In genomic region chr9:75050003-75050402, GRCm38 (mm10) we compare ENCODE assay signal across 9 mouse cellular contexts. TPM values are rescaled to one million over a fixed set of nuclear protein-coding genes. Genes with fewer than 3 reads are reported as not detected.
A peak's percentile ranks its signal among the peaks of the same experiment; 100 is the strongest.
DNase-seq lines count a peak whose midpoint lies in the region; ATAC-seq and TF ChIP-seq lines count a peak whose summit lies in the region.
"Had no signal": no experiment of that assay in that cellular context is flagged by ENCODE, and none has a peak within 500 bp of the region (broad histone marks: within the 10 kb centered on the region; RNA-seq: fewer than 3 reads in every experiment).

No protein-coding gene starts in this region.

- peaks cover 22 to 61% of the 10 kb centered on the region in 2 experiments for H3K36me3 ChIP-seq in CH12.LX (replicated peaks in 1 of 2; ENCODE audit: control insufficient read depth in 1 of 2, insufficient read depth in 1 of 2, low read length in 1 of 2)
- H3K36me3 ChIP-seq in lung, embryonic 14.5 days (ENCODE audit: insufficient read depth) = peaks cover 20% of the 10 kb centered on the region
- H3K36me3 ChIP-seq: heart, embryonic 15.5 days had no signal

- H3K9me3 ChIP-seq in CH12.LX (replicated peaks; ENCODE audit: low read length) = no peaks in the 10 kb centered on the region
- no peaks in the 10 kb centered on the region for H3K9me3 ChIP-seq in lung, embryonic 14.5 days (ENCODE audit: low read depth, low read length)
- H3K9me3 ChIP-seq: heart, embryonic 15.5 days had no signal

- dilution Hi-C loops in CH12.LX (cut with MboI; ENCODE audit: extremely low pct_ligation_motif_present, extremely low pct_unique_long_range_greater_than_20kb, low sequenced_read_pairs) = no loop called here

- 22% methylated on average over 3 of the region's 3 CpGs for WGBS in lung, embryonic 14.5 days

- DNase-seq in CH12.LX (ENCODE audit: extremely low read depth) = peak; percentile 75
- peak; percentile 81 for DNase-seq in adipocyte (ENCODE audit: low spot score)
- peak; percentile 46 for DNase-seq in embryo, embryonic 9.5 days (ENCODE audit: extremely low spot score)
- peak; percentile 32 to 62 for DNase-seq in heart, adult 9 months (ENCODE audit: low spot score in 2 of 2)
- peak; percentile 67 to 74 for DNase-seq in kidney, postnatal 4 days
- DNase-seq in lung, embryonic 14.5 days = peak; percentile 91
- peak; percentile 44 for DNase-seq in ovary, postnatal 14 days (ENCODE audit: low spot score)
- peak; percentile 39 to 56 for DNase-seq in urinary bladder, postnatal 36 days (ENCODE audit: low spot score in 2 of 2)

- peaks cover 62% of the 10 kb centered on the region for H3K79me2 ChIP-seq in CH12.LX (replicated peaks; ENCODE audit: control insufficient read depth, extremely low read depth, insufficient read depth, poor library complexity, severe bottlenecking)

- no peak for TF ChIP-seq POLR2A in CH12.LX (IDR thresholded peaks at IDR 0.05; ENCODE audit: low read depth, low read length)

- H3K4me2 ChIP-seq in CH12.LX (ENCODE audit: insufficient read depth, low read depth, poor library complexity, severe bottlenecking) = peak overlapping the region; percentile 83
- no peak overlapping the region for H3K4me2 ChIP-seq in lung, embryonic 14.5 days
- H3K4me2 ChIP-seq: heart, embryonic 15.5 days had no signal

- TF ChIP-seq CTCF in CH12.LX (conservative IDR thresholded peaks at IDR 0.05 in 1 of 2, IDR thresholded peaks at IDR 0.05 in 1 of 2; ENCODE audit: low read depth in 2 of 2, low read length in 2 of 2) = peak; percentile 87 to 100
- TF ChIP-seq CTCF in lung, embryonic 14.5 days (IDR thresholded peaks at IDR 0.05; ENCODE audit: low read depth) = peak; percentile 96

- H3K27ac ChIP-seq in CH12.LX (ENCODE audit: insufficient read depth, low read depth) = no peak overlapping the region
- H3K27ac ChIP-seq in lung, embryonic 14.5 days (ENCODE audit: low read depth) = no peak overlapping the region
- H3K27ac ChIP-seq: heart, embryonic 15.5 days had no signal

- peak; percentile 91 for TF ChIP-seq RAD21 in CH12.LX (IDR thresholded peaks at IDR 0.05; ENCODE audit: low read depth, low read length)

- no peak overlapping the region for H3K9ac ChIP-seq in CH12.LX (ENCODE audit: insufficient read depth, low read depth)
- no peak overlapping the region for H3K9ac ChIP-seq in lung, embryonic 14.5 days
- H3K9ac ChIP-seq: heart, embryonic 15.5 days had no signal

- no peaks in the 10 kb centered on the region for H3K27me3 ChIP-seq in CH12.LX (replicated peaks)
- no peaks in the 10 kb centered on the region for H3K27me3 ChIP-seq in lung, embryonic 14.5 days (ENCODE audit: insufficient read depth, low read length)
- H3K27me3 ChIP-seq: heart, embryonic 15.5 days had no signal

- no peak overlapping the region for H3K4me3 ChIP-seq in CH12.LX (replicated peaks in 1 of 3; ENCODE audit: low read depth in 2 of 3, low read length in 2 of 3, poor library complexity in 1 of 3)
- no peak overlapping the region for H3K4me3 ChIP-seq in lung, embryonic 14.5 days (ENCODE audit: low read depth, low read length)
- H3K4me3 ChIP-seq: heart, embryonic 15.5 days had no signal

- ATAC-seq in lung, embryonic 14.5 days (ENCODE audit: insufficient read depth) = no peak

- in situ Hi-C loops in CH12.LX (cut with MboI; ENCODE audit: low pct_ligation_motif_present, low pct_unique_long_range_greater_than_20kb, low sequenced_read_pairs) = loop anchor here (10.0 kb wide), 1 partner anchor 235 kb away; no protein-coding TSS in a partner anchor

- peaks cover 8 to 43% of the 10 kb centered on the region in 2 experiments; a peak in 3 of 4 replicates for H3K4me1 ChIP-seq in CH12.LX (ENCODE audit: control insufficient read depth in 1 of 2, insufficient read depth in 2 of 2)
- H3K4me1 ChIP-seq in lung, embryonic 14.5 days (ENCODE audit: insufficient read depth) = no peaks in the 10 kb centered on the region
- H3K4me1 ChIP-seq: heart, embryonic 15.5 days had no signal

- TF ChIP-seq EP300 in CH12.LX (IDR thresholded peaks at IDR 0.05; ENCODE audit: low read length) = no peak

TF ChIP-seq in CH12.LX, 34 proteins besides CTCF, POLR2A, EP300 and RAD21:
- TF ChIP-seq MEF2A (IDR thresholded peaks at IDR 0.05; ENCODE audit: borderline replicate concordance, low read depth, low read length) = no peak
- no peak for TF ChIP-seq UBTF (IDR thresholded peaks at IDR 0.05; ENCODE audit: low read depth, low read length)
- no peak for TF ChIP-seq MAZ (IDR thresholded peaks at IDR 0.05; ENCODE audit: low read depth, low read length)
- TF ChIP-seq SMC3 (IDR thresholded peaks at IDR 0.05; ENCODE audit: low read depth, low read length) = peak; percentile 91
- TF ChIP-seq RCOR1 (conservative IDR thresholded peaks at IDR 0.05; ENCODE audit: low read depth, low read length) = no peak
- TF ChIP-seq HCFC1 (IDR thresholded peaks at IDR 0.05; ENCODE audit: low read depth, low read length) = no peak
- TF ChIP-seq JUN (IDR thresholded peaks at IDR 0.05; ENCODE audit: insufficient read depth, low read depth, low read length) = no peak
- TF ChIP-seq TBP (conservative IDR thresholded peaks at IDR 0.05; ENCODE audit: low read depth, low read length) = no peak
- TF ChIP-seq ZKSCAN1 (IDR thresholded peaks at IDR 0.05; ENCODE audit: borderline replicate concordance, low read depth, low read length) = no peak
- no peak for TF ChIP-seq SIN3A (IDR thresholded peaks at IDR 0.05; ENCODE audit: low read length)
- TF ChIP-seq ZMIZ1 (IDR thresholded peaks at IDR 0.05; ENCODE audit: low read depth, low read length) = no peak
- peak; percentile 62 for TF ChIP-seq ZC3H11A (IDR thresholded peaks at IDR 0.05; ENCODE audit: low read depth, low read length)
- 0 out of 2 replicates have a peak, but pooled peaks have one; percentile 26 for TF ChIP-seq IRF4 (IDR thresholded peaks at IDR 0.05; ENCODE audit: low read depth, low read length)
- no peak for TF ChIP-seq CHD1 (IDR thresholded peaks at IDR 0.05; ENCODE audit: low read depth, low read length)
- TF ChIP-seq BHLHE40 (IDR thresholded peaks at IDR 0.05; ENCODE audit: low read depth, low read length) = no peak
- no peak for TF ChIP-seq MAX (IDR thresholded peaks at IDR 0.05; ENCODE audit: low read length)
- TF ChIP-seq JUND (conservative IDR thresholded peaks at IDR 0.05; ENCODE audit: low read depth, low read length) = no peak; the same call in 1 of the 2 replicates
- TF ChIP-seq NELFE (IDR thresholded peaks at IDR 0.05; ENCODE audit: low read depth, low read length) = peak; percentile 72; the same call in 1 of the 2 replicates
- no peak for TF ChIP-seq GABPA (IDR thresholded peaks at IDR 0.05; ENCODE audit: insufficient replicate concordance, low read depth, low read length)
- no peak for TF ChIP-seq POLR2AphosphoS2 (IDR thresholded peaks at IDR 0.05; ENCODE audit: low read depth, low read length)

RNA-seq across cellular contexts. Expression of gene Arpp19, which starts 12.6 kb away (rescaled TPM):
- total RNA-seq in CH12.LX (2012; rRNA removed) = 244 and 311 TPM in 2 replicates
- total RNA-seq in CH12.LX (2014; rRNA removed) = 194 and 233 TPM in 2 replicates
- 479 and 504 TPM in 2 replicates for polyA plus RNA-seq in CH12.LX (2012; ENCODE audit: insufficient read length, low read depth)
- 289 and 306 TPM in 2 replicates for polyA plus RNA-seq in lung, embryonic 14.5 days (2014; fragmentation: Nextera tagmentation; extraction: Ambion mirVana)

RNA-seq across cellular contexts. Expression of gene Myo5a, which starts 20.8 kb away (rescaled TPM):
- total RNA-seq in CH12.LX (2012; rRNA removed) (66.6 and 67.8 TPM in 2 replicates), CH12.LX (2014; rRNA removed) (55.0 and 65.7 TPM in 2 replicates)
- polyA plus RNA-seq in CH12.LX (2012; ENCODE audit: insufficient read length, low read depth) = 94.6 and 107 TPM in 2 replicates
- polyA plus RNA-seq in lung, embryonic 14.5 days (2014; fragmentation: Nextera tagmentation; extraction: Ambion mirVana) = 19.0 and 20.6 TPM in 2 replicates
